Mouse (Mus musculus) inflammation-experienced regulatory T-cells, adult 6 months (primary cell): ENCODE measurements at regions not wholly inside any gene's neighbourhood (a gene's known extent, or its start where the extent isn't known, plus 50 kb on each side); places are given as distances from the start of the nearest gene placed in this dataset.

Experiments
- ATAC-seq: one replicate; pipeline ENCODE4 v1.8.0; 2017

- ATAC-seq = no peak
Measured at GRCm38 (mm10) chr2:118039819-118040206, 71.9 kb upstream of the Thbs1 start.

DNA sequence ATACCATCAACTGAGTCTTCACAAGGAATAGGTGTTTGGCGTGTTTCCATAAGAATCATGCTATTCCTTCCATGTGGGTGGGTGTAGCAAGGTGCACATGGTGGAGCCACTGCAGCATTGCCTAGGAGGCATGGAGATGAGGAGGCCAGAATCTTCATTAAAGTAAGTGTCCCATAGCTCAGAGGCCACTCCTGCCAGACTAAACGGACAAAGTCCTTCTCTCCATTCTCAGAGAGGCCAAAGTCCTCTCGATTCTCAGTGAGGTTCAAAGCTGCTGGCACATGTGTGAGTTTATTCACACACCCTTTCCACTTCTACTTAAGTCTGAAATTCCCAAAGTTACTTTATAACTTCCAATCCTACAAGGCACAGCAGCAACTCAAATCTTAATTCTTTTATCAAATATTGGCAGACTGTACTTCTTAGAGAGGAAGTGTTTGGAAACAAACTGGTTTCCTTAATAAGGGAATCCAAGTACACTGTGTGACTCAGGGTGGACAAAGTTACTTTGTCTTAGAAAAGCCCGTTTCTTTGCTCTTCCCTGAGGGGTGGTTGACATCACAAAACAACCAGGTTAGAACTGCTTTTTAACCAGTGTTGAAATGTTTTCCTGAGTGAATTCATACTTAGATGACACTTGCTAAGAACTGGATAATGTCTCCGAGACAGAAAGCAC lies 69.2 kb upstream of the Thbs1 start:
- ATAC-seq = no peak

DNA sequence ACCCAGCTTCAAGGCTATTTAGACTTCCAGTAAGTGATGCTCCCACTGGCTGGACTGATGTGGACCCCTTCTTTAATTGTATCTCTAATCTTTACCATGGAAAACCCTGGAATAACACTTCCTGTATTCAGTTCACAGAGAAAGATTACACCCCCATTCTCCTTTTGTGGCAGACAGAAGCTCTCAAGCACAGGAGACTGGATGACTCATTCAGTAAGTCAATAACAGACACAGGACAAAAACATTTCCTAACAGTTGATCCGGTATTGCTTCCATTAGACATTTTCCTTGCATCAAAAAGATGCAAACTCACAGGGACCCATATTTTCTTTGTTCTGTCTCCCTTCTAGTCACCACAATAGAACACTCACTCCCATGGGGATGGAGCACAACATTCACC lies 67.0 kb upstream of the Thbs1 start:
- no peak for ATAC-seq

- ATAC-seq = no peak
Measured at GRCm38 (mm10) chr2:118050326-118050725, 61.4 kb upstream of the Thbs1 start.

- no peak for ATAC-seq
Measured at GRCm38 (mm10) chr2:118051610-118052009, 60.1 kb upstream of the Thbs1 start.

DNA sequence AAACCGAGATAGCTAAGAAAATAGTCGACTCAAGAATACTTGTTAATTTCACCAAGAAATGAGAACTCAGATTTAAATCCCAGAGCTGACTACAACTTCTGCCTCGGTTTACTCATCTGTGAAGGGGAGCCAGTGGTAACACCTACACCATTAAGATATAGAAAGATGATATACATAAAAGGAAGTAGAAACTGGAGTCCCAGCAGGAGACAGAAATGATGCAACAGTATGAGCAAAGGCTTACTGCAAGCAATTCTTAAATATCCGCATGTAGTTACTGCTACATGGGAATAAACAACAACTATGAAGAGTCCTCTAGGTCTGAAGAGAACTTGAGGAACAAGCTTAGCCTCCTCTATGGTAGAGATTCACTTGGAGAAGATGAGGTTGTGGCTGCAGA lies 58.2 kb upstream of the Thbs1 start:
- no peak for ATAC-seq

- ATAC-seq = no peak
Measured at GRCm38 (mm10) chr2:118058654-118059395, 52.9 kb upstream of the Thbs1 start.

GRCm38 (mm10) chr2:118061291-118061690 lies 50.4 kb upstream of the Thbs1 start:
- no peak for ATAC-seq
